Mouse (Mus musculus) MEL (cell line): ENCODE results near the gene Gm7075. TPM values are rescaled to one million over a fixed set of nuclear protein-coding genes. Genes with fewer than 3 reads are reported as not detected.

Experiments
- polyA plus RNA-seq, 2 experiments: library from polyadenylated mRNA; stranded (reverse) in 1 of 2; unstranded in 1 of 2; fragments of >175 nt in 1 of 2; fragments of >200 nt in 1 of 2; gene quantifications; 2 replicates each; pipeline versions ENCODE4 v1.2.1 to v1.2.4; 2012; ENCODE audit warnings: low replicate concordance in 2 of 2, low read depth in 1 of 2; ENCODE audit not compliant: insufficient read length in 2 of 2, insufficient read depth in 1 of 2, missing spikeins in 1 of 2
- total RNA-seq: library from RNA; depleted of rRNA; stranded (reverse); fragments of 300-350 nt; gene quantifications from 2 replicates; pipeline ENCODE4 v1.2.3, GENCODE M21; 2012; rRNA removed

The Gm7075 gene
- total and polyA plus RNA-seq, 3 experiments = not detected

Other genes starting within 250 kb of the Gm7075 start
- not detected in 2 replicates for gene Mypn, start 217.8 kb downstream of the Gm7075 start, total RNA-seq
- not detected for gene Mypn, start 217.8 kb downstream of the Gm7075 start, polyA plus RNA-seq
- 37.1 and 38.6 TPM in 2 replicates for gene Herc4, start 178.0 kb downstream of the Gm7075 start, total RNA-seq
- gene Herc4, start 178.0 kb downstream of the Gm7075 start, polyA plus RNA-seq = 100 to 1,000 TPM in 1 of 2 experiments, 10 to 100 TPM in 1; 57.1 to 140 TPM
- 9.1 and 13.2 TPM in 2 replicates for gene Sirt1, start 40.1 kb downstream of the Gm7075 start, total RNA-seq
- 10 to 100 TPM in 1 of 2 experiments, not detected in 1; 19.8 TPM for gene Sirt1, start 40.1 kb downstream of the Gm7075 start, polyA plus RNA-seq
- 2.7 and 2.9 TPM in 2 replicates for gene Dnajc12, start 39.3 kb downstream of the Gm7075 start, total RNA-seq
- 1 to 10 TPM in 1 of 2 experiments, not detected in 1; 7.3 TPM for gene Dnajc12, start 39.3 kb downstream of the Gm7075 start, polyA plus RNA-seq
- not detected in 2 replicates for gene Ctnna3, start 8.3 kb upstream of the Gm7075 start, total RNA-seq
- gene Ctnna3, start 8.3 kb upstream of the Gm7075 start, polyA plus RNA-seq = not detected